Mouse (Mus musculus): ENCODE data around the gene Fndc1.

DNA sequence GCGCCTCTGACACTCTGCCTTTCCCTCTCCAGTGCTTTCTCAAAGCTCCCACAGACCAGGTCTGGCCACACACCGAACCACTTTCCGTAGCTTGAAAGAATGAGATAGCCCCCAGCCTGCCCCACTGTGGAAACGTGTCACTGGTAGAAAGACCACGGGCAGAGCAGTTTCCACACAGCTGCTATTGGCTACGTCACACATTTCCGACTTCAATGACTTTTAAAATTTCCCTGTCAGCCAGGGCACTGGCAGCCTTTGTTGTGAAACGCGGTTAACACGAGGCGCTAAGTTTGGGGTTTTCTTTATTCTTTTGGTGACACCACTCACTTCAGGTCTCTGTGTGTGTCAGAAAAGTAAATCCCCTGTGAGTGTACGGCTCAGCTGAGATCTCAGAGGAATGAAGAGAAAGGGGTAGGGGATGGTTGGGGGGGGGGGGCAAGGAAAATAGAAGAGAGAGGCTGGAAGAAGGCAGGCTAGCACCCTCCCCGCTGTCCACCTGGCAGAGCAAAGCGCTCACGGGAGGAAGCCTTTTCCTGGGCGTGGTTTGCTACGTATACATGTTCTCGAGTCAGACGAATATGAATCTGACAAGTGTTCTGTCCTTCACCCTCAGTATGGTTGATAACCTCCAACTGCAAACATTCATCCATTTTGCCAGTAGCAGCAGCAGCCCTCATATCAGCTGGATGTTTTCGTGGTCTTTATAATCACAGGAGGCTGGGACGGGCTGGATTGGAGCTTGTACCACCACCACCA, 47.9 kb upstream of the Fndc1 start:
- TF ChIP-seq CTCF (IDR thresholded peaks at IDR 0.05; ENCODE audit: insufficient read depth, low read length) (no peak), POLR2A (IDR thresholded peaks at IDR 0.05; ENCODE audit: borderline replicate concordance, extremely low read depth, low read depth, low read length) (no peak)

Measured in lung, adult 2 months (tissue).